Mouse (Mus musculus): ENCODE measurements around the gene Igsf3. TPM values are rescaled to one million over a fixed set of nuclear protein-coding genes. Genes with fewer than 3 reads are reported as not detected.

Igsf3 gene
- polyA plus RNA-seq, 1 experiment = 8.3 TPM

GRCm38 (mm10) chr3:101393103-101393644 lies 16.3 kb downstream of the Igsf3 start:
- TF ChIP-seq GATA1 (IDR thresholded peaks at IDR 0.05; ENCODE audit: low read length) = no peak

- no peak for TF ChIP-seq GATA1 (IDR thresholded peaks at IDR 0.05; ENCODE audit: low read length)
Measured at GRCm38 (mm10) chr3:101393659-101394539, 17.0 kb downstream of the Igsf3 start.

- no peak for TF ChIP-seq GATA1 (IDR thresholded peaks at IDR 0.05; ENCODE audit: low read length)
Measured at GRCm38 (mm10) chr3:101395341-101395740, 18.5 kb downstream of the Igsf3 start.

GRCm38 (mm10) chr3:101396061-101396460 lies 19.2 kb downstream of the Igsf3 start:
- no peak for TF ChIP-seq GATA1 (IDR thresholded peaks at IDR 0.05; ENCODE audit: low read length)

- TF ChIP-seq GATA1 (IDR thresholded peaks at IDR 0.05; ENCODE audit: low read length) = no peak
Measured at GRCm38 (mm10) chr3:101396726-101397263, 19.9 kb downstream of the Igsf3 start.

GRCm38 (mm10) chr3:101397422-101397821 lies 20.5 kb downstream of the Igsf3 start:
- no peak for TF ChIP-seq GATA1 (IDR thresholded peaks at IDR 0.05; ENCODE audit: low read length)

DNA sequence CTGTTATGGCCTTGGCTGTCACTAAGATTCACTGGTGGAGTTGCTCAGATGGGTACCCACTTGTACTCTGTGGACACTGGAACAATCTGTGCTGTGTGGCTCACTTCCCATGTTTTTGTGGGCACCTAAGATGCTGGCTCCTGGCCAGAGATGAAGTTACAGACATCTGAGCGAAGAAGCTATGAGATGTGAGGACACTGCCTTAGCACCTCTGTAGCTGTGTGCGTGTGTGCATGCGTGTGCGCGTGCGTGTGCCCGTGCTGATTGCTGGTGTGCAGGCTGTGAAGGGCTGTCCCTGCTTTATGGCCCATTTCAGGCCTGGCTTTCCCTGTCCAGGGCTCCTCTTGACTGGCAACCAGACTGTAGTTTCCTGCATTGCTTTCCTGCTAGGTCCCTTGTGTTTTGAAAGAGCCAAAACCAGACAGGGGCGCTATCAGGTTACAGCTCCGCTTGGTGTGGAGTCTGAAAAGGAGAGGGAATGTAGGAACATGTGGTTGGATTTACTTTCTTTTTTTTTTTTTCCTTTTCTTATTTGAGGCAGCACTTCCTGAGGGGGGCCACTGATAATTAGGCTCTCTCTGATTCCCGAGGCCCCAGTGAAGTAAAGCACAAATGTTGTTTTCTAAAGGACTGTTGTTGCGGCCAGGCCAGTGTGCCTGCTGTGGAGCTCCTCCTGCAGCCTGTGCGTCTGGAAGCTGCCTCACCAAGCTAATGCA lies 21.3 kb downstream of the Igsf3 start:
- no peak for TF ChIP-seq GATA1 (IDR thresholded peaks at IDR 0.05; ENCODE audit: low read length)

DNA sequence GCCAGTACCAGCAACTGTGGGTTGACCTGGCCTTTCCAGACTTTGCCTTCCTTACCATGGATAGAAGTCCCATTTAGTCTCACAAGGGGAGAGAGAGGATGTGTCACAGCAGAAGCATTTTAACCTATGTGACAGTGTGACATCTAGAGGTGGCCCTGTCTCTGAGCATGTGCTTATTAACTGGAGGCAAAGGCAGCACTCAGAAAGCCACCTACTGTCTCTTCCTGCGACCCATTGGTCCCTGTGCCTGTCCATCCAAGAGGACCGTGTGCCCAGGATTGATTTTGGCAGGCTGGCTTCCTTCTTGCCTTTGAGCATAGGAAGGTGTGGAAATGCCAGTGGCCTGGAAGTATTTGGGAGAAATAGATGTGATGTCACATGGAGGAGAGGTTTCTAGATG lies 22.0 kb downstream of the Igsf3 start:
- no peak for TF ChIP-seq GATA1 (IDR thresholded peaks at IDR 0.05; ENCODE audit: low read length)

- TF ChIP-seq GATA1 (IDR thresholded peaks at IDR 0.05; ENCODE audit: low read length) = no peak
Measured at GRCm38 (mm10) chr3:101401501-101401900, 24.6 kb downstream of the Igsf3 start.

DNA sequence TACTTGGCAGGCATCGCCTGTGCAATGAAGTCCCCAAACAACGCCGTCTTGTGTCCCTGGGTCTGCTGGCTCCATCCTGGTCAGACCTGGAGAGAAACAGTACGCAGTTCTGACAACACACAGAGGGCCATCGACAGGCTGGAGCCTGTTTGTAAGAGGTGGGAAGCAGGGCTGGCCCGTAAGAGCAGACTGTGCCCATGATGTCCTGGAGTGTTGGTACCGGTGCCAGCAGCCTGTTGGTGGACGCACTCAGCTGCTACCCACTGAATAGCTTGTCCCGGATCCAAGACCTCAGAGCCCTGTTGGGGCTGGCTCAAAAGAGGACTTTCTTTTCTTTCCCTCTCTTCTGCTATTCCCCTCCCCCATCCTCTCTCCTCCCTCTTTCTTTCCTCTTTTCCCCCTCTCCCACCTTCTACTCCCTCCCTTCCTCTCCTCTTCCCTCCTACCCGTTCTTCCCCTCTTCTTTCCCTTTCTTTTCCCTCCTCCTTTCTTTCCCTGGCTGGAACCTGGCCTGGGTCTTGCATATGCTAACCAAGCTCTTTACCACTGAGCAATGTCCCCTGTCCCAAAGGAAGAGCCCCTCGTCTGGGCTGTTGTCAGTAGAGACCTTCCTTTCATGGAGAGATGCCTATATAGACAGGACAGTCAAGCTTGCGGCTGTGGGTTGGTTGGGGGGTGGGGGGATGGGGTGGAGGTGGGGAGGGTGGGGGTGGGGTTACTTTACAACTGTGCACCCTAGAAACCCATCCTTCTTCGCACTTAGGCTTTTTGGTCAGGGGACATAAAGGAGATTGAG lies 27.9 kb downstream of the Igsf3 start:
- TF ChIP-seq GATA1 (IDR thresholded peaks at IDR 0.05; ENCODE audit: low read length) = no peak

GRCm38 (mm10) chr3:101405495-101405894 lies 28.6 kb downstream of the Igsf3 start:
- no peak for TF ChIP-seq GATA1 (IDR thresholded peaks at IDR 0.05; ENCODE audit: low read length)

DNA sequence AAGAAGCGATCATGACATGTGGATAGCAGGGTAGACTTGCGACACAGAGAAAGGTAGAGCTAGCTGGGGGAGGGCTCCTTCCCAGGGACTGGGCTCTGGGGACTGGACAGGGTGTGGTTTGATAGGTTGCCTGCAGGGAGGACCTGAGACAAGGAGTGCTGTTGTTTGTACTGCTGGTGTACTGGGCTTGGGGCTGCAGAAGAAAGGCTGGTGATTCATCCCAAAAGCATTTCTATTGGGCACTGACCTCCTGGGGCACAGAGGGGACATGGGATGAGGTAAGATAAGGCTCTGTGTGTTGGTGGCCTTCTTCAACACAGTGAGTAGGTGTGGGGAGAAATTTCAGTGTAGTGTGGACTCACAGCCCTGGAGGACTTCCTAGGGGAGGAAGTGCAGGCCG lies 29.2 kb downstream of the Igsf3 start:
- no peak for TF ChIP-seq GATA1 (IDR thresholded peaks at IDR 0.05; ENCODE audit: low read length)

- TF ChIP-seq GATA1 (IDR thresholded peaks at IDR 0.05; ENCODE audit: low read length) = no peak
Measured at GRCm38 (mm10) chr3:101407568-101407967, 30.7 kb downstream of the Igsf3 start.

- TF ChIP-seq GATA1 (IDR thresholded peaks at IDR 0.05; ENCODE audit: low read length) = no peak
Measured at GRCm38 (mm10) chr3:101408953-101409750, 32.3 kb downstream of the Igsf3 start.

Data from G1E-ER4 (cell line).